Mouse (Mus musculus) v-Abl transformed pro-B cells (cell line): ENCODE measurements around the gene Lrch1.

Experiments
- in situ Hi-C, 2 experiments: fragments of 400-800 bp; cut with MboI; formaldehyde crosslinking; loops; one replicate each; pipeline ENCODE4 v1.15.1; 2025; ENCODE audit not compliant: unreplicated experiment in 2 of 2

Gene Lrch1

DNA sequence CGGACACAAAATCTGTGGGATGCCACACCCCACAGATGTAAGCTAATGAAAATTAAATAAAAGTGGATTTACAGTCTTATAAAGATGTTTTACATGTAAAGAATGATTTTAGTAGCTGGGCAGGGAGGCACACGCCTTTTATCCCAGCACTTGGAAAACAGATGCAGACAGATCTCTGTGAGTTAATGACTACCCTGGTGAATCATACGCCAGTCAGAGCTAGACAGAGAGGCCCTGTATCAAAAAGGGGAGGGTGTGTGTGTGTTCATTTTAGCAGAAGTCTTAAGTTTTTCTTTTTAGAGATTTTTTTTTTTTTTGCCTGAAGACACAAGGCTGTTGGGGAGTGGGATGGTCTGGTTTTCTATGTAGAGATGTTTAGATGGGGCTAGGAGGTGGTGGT lies 160.0 kb downstream of the Lrch1 start:
- in situ Hi-C loops: no loop called here

DNA sequence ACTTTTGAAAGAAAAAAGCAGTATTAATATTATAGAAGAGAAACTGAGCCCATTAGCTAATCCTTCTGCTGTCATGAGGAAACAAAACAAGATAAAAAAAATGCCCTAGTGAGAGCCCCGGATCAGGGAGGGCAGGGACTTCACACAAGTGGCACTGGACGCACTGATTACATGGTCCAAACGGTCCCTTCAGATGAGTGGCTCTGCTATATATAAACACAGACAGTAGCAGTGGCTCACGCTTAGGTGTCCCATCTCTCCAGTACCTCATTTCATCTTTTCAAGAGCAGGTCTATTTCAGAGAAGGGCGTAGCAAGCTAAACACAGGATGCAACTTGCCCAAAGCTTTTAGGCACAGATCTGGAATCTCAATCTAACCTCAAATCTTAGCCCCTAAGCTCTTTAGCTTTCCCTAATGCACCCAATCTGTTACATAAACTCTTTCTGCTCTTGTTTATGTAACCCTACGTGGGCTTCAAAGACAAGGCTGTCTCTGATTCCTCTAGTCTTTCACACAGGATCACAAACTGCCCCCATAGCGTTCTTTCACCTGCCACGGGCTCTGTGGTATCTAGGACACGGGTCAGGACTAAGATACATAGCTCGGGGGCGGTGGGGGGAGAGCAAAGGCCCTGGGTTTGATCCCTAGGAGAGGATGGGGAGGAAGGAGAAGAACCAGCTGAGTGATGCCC lies 163.3 kb downstream of the Lrch1 start:
- in situ Hi-C loops: no loop called here

DNA sequence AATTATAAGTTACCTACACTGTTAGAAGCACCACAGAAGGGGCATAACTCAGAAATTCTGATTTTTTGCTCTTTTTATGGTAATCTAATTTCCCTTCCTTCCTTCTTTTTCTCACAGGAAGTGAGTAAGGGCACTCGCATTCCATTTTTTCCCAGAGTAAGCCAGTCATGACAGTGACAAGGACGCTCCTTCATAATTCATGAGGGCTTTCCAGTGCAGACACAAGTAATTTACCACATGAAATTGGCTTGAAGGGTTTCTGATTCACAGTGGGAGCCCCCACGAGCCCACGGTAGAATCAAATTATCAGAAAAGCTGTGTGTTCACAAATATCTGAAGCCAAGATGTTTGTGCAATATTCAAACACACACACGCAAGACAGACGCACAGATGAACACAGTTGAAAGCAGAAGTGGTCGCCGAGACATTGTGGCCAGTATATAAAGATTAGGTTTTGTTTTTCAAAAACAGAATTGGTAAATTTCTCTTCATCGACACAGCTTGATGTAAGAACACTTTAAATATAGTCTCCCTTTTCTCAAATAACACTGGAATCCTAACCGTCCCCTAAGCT lies 173.5 kb downstream of the Lrch1 start:
- in situ Hi-C loops: loop anchor here (5.0 to 25.0 kb wide), 2 partner anchors 173 to 438 kb away; partner anchors contain the start of gene Lrch1 (in 1 of the 2)

DNA sequence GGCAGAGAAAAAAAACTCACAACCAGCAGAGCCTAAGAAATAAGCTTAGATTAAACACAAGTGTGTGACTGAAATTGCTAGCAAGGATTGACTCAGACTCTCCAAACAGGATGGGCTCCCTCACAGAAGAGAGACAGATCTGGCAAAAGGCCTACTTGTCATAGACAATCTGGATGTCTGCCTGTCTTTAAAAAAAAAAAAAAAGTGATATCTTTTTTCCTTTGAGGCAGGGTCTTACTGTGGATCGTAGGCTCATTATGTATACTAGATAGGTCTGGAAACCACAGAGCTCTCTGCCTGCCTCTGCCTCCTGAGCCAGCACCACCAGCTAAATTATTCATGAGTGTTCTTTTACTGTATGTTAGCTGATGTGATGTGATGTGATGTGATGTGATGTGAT lies 179.8 kb downstream of the Lrch1 start:
- in situ Hi-C loops: loop anchor here in 1 of 2 experiments (25.0 kb wide), 1 partner anchor 444 kb away; no protein-coding TSS in a partner anchor

DNA sequence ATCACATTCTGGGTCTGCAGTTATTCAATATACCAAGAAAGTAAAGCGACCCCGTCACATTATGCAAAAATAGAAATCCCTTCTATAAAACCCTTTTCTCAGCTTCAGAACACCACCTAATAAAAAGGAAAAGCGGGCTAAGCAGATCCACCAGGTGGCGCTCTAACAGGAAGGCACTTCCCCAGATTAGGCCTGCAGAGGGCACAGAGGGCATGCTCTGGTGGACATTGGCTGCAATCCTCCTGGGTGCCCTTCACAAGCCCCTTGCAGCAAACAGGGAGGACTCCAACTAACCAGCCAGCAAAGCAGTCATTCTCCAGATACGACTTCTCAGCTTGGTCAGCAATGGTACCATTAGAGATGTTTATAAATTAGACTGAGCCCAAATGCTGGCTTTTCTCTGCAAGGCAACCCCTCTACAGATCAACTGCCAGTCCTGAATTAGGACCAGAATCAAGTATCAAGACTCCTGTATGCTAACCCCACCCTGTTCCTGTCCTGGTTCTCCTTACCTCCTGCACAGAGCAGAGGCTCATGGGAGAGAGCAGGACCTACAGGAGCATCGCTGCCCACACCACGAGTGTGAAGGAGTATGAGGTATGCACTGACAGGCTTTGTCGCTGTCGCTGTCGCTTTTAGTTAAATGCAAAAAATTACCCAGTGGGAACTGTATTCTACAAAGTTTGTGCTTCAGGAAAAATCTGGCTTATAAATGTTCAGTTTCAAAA lies 183.3 kb downstream of the Lrch1 start:
- in situ Hi-C loops: loop anchor here (5.0 to 25.0 kb wide), 3 partner anchors 158 to 448 kb away; no protein-coding TSS in a partner anchor

DNA sequence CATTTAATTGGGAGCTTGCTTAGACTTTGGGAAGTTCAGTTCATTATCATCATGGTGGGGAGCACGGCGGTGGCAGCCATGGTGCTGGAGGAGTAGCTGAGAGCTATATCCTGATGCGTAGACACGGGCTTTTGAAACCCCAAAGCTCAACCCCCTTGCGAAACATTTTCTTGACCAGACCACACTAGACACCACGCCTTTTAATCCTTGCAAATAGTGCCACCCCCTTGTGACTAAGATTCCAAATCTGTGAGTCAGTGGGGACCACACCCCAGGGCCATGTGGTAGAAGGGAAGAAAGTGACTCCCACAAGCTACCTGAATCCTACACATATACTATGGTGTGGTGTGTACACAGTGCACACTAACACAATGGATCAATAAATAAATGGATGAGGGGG lies 210.8 kb downstream of the Lrch1 start:
- in situ Hi-C loops: loop anchor here (25.0 kb wide), 2 partner anchors 1000 to 1375 kb away; partner anchors contain the start of genes Gpalpp1 (in 1 of the 2) and Nufip1 (in 1 of the 2)

DNA sequence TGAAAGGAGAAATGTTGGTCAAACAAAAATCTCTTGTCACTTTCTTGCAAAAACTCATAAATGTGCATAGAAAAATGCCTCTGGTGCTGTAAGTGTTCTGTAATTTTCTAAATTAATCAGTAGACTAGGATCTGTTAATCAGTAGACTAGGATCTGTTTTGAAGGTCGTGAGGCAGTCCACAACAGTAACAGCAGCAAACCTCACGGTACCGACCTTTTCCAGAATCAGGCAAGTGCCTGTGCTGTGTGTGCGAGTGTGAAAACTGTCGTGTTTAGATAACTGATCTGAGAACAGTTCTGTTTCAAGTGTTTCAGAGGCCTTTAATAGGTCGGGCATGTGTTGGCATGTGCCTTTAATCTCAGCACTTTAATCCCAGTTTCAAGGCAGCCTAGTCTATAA lies 212.2 kb downstream of the Lrch1 start:
- in situ Hi-C loops: loop anchor here (25.0 kb wide), 2 partner anchors 1002 to 1377 kb away; partner anchors contain the start of genes Gpalpp1 (in 1 of the 2) and Nufip1 (in 1 of the 2)

DNA sequence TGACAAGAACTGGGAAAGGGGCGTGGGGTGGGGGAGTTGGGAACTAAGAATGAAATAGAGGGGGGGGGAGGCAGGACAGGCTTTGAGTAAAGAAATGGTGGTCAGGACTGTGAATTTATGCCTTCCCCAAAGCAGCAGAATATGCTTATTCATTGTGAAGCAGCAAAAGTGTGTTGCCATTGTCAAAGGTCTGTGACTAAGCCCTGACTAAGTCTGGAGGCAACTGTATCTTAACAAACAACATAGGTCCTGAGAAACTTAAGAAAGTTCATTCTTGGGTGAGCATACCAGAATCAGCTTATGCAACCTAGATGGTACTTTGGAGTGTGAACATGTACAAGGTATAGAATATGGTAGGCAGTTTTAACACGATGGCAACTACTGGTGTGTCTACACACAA lies 214.3 kb downstream of the Lrch1 start:
- in situ Hi-C loops: loop anchor here (25.0 kb wide), 2 partner anchors 1004 to 1379 kb away; partner anchors contain the start of genes Gpalpp1 (in 1 of the 2) and Nufip1 (in 1 of the 2)

DNA sequence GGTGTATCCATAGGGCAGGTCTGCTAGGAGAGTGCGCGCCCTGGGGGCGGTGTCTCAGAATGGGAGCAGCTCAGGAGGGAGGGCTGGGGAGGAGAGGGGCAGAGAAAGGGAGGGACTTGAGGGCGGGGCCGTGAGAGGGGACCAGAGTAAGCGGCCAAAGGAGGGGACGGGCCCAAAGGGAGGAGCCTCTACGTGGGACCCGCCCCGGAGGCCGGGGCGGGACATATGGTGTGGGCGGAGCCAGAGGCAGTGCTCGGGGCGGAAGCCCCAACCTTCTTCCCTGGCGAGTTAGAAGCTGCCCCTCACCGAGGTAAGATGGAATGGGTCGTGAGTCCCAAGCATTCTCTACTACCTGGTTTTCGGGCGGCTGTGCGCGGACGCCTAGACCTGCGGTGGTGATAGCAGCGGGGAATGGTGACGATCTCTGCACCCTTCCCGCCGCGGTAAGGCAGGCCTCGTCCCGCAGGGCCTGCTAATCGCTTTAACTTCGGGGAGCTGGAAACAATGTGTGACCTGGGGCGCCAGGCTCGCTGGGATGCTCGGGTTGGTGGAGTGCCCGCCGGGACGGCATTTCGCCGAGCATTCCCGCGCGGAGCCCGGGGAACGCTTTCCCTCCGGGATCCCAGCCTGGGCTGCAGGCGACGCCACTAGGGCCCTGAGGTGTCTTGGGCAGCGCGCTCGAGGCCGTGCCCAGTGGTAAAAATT lies 215.4 kb downstream of the Lrch1 start, which contains the start of gene Esd:
Esd (plus strand) TSS at position 219 of the 705 bp plus-strand sequence.
- in situ Hi-C loops: loop anchor here (25.0 kb wide), 2 partner anchors 1005 to 1380 kb away; partner anchors contain the start of genes Gpalpp1 (in 1 of the 2) and Nufip1 (in 1 of the 2)

DNA sequence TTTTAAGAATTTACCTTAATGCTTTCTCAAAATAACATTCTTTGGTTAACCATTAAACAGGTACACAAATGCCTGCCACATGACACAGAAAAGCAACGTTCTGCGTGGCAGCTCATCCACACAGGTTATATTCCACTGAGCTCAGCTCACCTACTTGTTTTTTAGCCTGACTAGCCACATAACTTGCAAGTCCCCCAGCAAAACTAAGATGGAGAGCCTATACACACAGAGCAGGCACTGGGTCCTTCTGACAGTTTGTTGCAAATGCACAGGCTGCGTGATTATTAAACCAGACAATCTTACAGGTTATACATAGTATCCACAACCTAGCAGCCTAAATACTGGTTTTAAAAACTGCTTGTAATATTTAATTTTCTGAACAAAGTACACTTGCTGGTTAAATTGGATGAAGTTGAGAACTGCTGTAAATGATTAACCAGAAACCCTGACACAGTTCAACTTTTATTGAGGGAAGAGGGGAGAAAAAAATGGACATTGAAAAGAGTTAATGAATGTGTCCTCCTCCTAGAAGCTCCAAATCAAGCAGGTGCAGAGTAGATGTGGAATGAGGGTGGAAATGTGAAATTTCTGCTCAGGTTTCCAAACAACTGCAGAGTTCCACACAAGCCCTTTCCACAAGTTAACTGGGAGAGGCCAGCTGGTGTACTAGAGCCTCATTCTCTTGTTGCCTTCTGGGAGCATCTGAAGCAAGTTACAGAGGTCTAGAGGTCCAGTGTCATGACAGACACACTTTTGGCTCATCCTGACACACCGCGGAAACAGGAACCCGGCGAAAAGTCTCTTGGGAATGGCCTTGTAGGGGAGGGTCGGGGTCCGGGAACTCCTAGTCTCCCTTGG lies 216.2 kb downstream of the Lrch1 start:
- in situ Hi-C loops: loop anchor here (25.0 kb wide), 2 partner anchors 1006 to 1381 kb away; partner anchors contain the start of genes Gpalpp1 (in 1 of the 2) and Nufip1 (in 1 of the 2)

DNA sequence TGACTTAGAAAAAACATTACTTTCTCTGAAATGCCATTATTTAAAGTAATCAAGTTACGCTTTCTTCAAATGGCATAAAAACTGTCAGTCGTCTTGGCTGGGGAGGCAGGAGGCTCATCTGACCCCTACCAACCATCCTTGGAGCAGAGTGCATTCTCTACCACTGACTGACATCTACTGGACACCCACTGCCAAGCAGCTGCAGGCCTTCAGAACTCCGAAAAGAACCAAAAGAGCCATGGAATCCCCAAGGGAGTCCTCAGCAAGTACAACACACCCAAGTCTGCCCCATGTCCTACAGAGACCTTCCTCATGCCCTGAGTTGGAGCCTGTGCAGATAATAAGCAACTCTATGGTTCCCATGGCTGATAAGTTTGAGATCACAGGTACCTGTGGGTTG lies 224.1 kb downstream of the Lrch1 start:
- in situ Hi-C loops: loop anchor here (25.0 kb wide), 2 partner anchors 1611 to 1636 kb away; partner anchors contain the start of gene Rcbtb2 (in 1 of the 2)

DNA sequence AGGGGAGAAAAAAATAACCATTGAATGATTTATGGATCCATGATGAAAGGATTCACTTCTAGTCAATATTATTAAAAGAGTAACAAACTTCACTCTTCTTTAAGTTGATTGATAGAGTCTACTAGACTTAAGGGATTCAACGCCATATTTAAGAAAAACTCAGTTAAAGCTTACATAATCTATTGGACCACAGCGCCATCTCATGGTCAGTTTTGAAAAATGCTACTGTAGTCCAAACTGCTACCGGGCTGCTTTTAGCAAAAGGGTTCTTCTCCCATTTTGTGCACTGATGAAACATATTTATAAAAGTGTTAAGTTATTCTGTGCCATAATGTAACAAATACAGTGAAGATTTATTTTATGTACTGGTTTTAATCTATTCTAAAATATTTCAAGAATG lies 238.6 kb downstream of the Lrch1 start:
- in situ Hi-C loops: loop anchor here (5.0 to 25.0 kb wide), 4 partner anchors 932 to 1622 kb away; partner anchors contain the start of genes Rcbtb2 (in 1 of the 2) and Sucla2 (in 1 of the 2)
